Mouse (Mus musculus) testis, adult 2 months (tissue): ENCODE data around the gene Lpcat2b. TPM values are rescaled to one million over a fixed set of nuclear protein-coding genes. Genes with fewer than 3 reads are reported as not detected.

Source experiments
- H3K27ac ChIP-seq: fragments of 200-500 bp; 2 replicates; pipeline ENCODE4 v1.5.1; 2012; ENCODE audit warnings: low read depth, low read length; ENCODE audit not compliant: control insufficient read depth, insufficient read depth
- H3K27me3 ChIP-seq: fragments of 200-500 bp; 2 replicates; pipeline ENCODE4 v1.6.1; 2012; ENCODE audit warnings: mild to moderate bottlenecking, low read length, moderate library complexity; ENCODE audit not compliant: control insufficient read depth, insufficient read depth
- H3K36me3 ChIP-seq: fragments of 200-500 bp; 2 replicates; pipeline ENCODE4 v1.6.1; 2012; ENCODE audit warnings: mild to moderate bottlenecking, low read length; ENCODE audit not compliant: control insufficient read depth, insufficient read depth
- H3K4me1 ChIP-seq: fragments of 200-500 bp; 2 replicates; pipeline ENCODE4 v1.6.1; 2012; ENCODE audit warnings: low read length; ENCODE audit not compliant: control insufficient read depth, insufficient read depth
- H3K4me3 ChIP-seq: fragments of 200-500 bp; 2 replicates; pipeline ENCODE4 v1.5.1; 2012; ENCODE audit warnings: low read depth, mild to moderate bottlenecking, low read length, moderate library complexity, mixed read lengths; ENCODE audit not compliant: control insufficient read depth
- CTCF ChIP-seq: fragments of 200-500 bp; IDR thresholded peaks from 2 replicates; pipeline ENCODE4 v1.5.1; 2012; ENCODE audit warnings: low read depth, mild to moderate bottlenecking, inconsistent platforms, low read length, moderate library complexity; ENCODE audit not compliant: control insufficient read depth, insufficient read depth, insufficient replicate concordance
- POLR2A ChIP-seq: fragments of 200-500 bp; IDR thresholded peaks from 2 replicates; pipeline ENCODE4 v1.6.1; 2012; ENCODE audit warnings: low read depth, mild to moderate bottlenecking, inconsistent platforms, low read length, moderate library complexity; ENCODE audit not compliant: control insufficient read depth
- polyA plus RNA-seq: library from polyadenylated mRNA; depleted of rRNA; stranded (reverse); fragments of >200 nt; gene quantifications from 2 replicates; pipeline ENCODE4 v1.2.3, GENCODE M21; 2012

Gene Lpcat2b
- polyA plus RNA-seq, 1 experiment = 113 TPM

DNA sequence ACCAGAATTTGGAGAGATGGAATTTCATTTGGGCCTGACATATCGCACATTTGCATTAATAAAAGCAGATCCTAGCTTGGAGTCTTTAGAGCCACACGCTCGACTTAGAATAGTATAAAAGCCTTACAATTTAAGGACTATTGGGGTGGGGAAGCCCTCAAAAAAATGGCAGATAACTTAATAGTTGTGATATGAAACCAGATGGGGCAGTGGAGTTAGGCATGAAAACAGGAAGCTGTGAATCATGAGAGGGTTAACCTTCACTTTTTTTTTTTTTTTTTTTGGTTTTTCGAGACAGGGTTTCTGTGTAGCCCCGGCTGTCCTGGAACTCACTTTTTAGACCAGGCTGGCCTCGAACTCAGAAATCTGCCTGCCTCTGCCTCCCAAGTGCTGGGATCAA lies 4.8 kb downstream of the Lpcat2b start:
- peaks cover 2% of the 10 kb centered on the region for H3K36me3 ChIP-seq
- H3K27me3 ChIP-seq = no peaks in the 10 kb centered on the region
- H3K4me1 ChIP-seq = peaks cover 9% of the 10 kb centered on the region
- H3K27ac ChIP-seq = no peak overlapping the region
- TF ChIP-seq CTCF (no peak), POLR2A (no peak)
- H3K4me3 ChIP-seq = peak overlapping the region; percentile 98

- Histone ChIP-seq H3K36me3 (peaks cover 2% of the 10 kb centered on the region), H3K4me3 (peak overlapping the region; percentile 98), H3K27ac (peak overlapping the region; percentile 87), H3K4me1 (peaks cover 9% of the 10 kb centered on the region), H3K27me3 (no peaks in the 10 kb centered on the region)
- TF ChIP-seq CTCF (no peak), POLR2A (no peak)
These were observed 5.3 kb downstream of the Lpcat2b start for GRCm38 (mm10) chr5:107436587-107437209.

- Histone ChIP-seq H3K27ac (peak within 1 kb of the TSS; percentile 93), H3K27me3 (no peaks in the 10 kb centered on the region), H3K36me3 (peaks cover 2% of the 10 kb centered on the region), H3K4me1 (peaks cover 8% of the 10 kb centered on the region), H3K4me3 (peak within 1 kb of the TSS; percentile 98)
- TF ChIP-seq CTCF (no peak), POLR2A (peak; percentile 85)
These were observed 6.3 kb downstream of the Lpcat2b start, which contains the start of gene Btbd8 for GRCm38 (mm10) chr5:107437464-107438281. TSS of gene Btbd8 (plus strand) at chr5:107437997.

- H3K4me1 ChIP-seq = peaks cover 3% of the 10 kb centered on the region
- H3K27ac ChIP-seq = peak overlapping the region; percentile 93
- H3K4me3 ChIP-seq = peak overlapping the region; percentile 98
- H3K36me3 ChIP-seq = peaks cover 2% of the 10 kb centered on the region
- H3K27me3 ChIP-seq = no peaks in the 10 kb centered on the region
- no peak for TF ChIP-seq POLR2A
- TF ChIP-seq CTCF = no peak
These were observed 7.0 kb downstream of the Lpcat2b start for GRCm38 (mm10) chr5:107438353-107438752.

DNA sequence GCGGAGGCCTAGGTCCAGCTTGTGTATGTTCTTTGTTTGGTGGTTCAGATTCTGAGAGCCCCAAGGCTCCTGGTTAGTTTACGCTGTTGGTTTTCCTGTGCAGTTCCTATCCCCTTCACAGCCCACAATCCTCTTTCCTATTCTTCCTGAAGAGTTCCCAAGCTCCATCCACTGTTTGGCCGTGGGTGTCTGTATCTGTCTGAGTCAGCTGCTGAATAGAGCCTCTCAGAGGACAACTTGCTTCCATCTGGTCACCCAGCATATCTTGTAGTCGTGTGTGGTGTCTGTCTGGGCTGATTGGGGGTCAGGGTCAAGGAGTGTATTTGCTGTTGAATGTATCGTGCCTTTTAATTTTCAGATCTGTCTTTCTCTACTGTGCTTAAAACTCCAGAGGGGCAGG lies 10.5 kb downstream of the Lpcat2b start:
- H3K36me3 ChIP-seq = peaks cover 2% of the 10 kb centered on the region
- no peaks in the 10 kb centered on the region for H3K27me3 ChIP-seq
- no peak overlapping the region for H3K4me3 ChIP-seq
- H3K4me1 ChIP-seq = peaks cover 2% of the 10 kb centered on the region; the same call in 1 of the 2 replicates
- H3K27ac ChIP-seq = no peak overlapping the region
- TF ChIP-seq POLR2A (no peak), CTCF (no peak)

DNA sequence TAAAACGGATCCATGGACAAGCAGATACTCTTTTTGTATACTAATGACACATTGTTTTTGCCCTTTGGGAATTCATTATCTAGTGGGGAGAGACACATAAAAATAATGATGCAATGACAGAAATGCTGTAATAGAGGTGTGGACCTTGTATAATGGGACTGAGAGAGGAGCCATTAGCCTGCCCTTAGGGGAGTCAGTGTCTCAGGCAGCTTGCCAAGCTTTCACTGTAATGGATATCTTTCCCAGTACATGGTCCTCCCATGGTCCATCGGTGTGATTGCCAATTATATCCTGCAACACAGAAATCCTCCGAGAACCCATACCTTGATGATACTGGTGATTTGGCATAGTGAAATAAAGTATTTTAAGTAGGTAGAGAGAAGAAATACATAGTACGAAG lies 12.9 kb downstream of the Lpcat2b start:
- Histone ChIP-seq H3K27me3 (no peaks in the 10 kb centered on the region), H3K4me3 (no peak overlapping the region), H3K4me1 (peaks cover 2% of the 10 kb centered on the region; the same call in 1 of the 2 replicates), H3K36me3 (peaks cover 2% of the 10 kb centered on the region), H3K27ac (no peak overlapping the region)
- TF ChIP-seq CTCF = no peak
- no peak for TF ChIP-seq POLR2A

- Histone ChIP-seq H3K36me3 (no peaks in the 10 kb centered on the region; the same call in 1 of the 2 replicates), H3K4me3 (no peak overlapping the region), H3K27ac (no peak overlapping the region), H3K4me1 (no peaks in the 10 kb centered on the region), H3K27me3 (no peaks in the 10 kb centered on the region)
- no peak for TF ChIP-seq POLR2A
- TF ChIP-seq CTCF = no peak
These were observed 16.6 kb downstream of the Lpcat2b start for GRCm38 (mm10) chr5:107447977-107448376.
